Mouse (Mus musculus) hindbrain, embryonic 11.5 days (tissue): Measurements from ENCODE around the gene Gpr50. TPM values are rescaled to one million over a fixed set of nuclear protein-coding genes. Genes with fewer than 3 reads are reported as not detected.

Experiments used
- ATAC-seq: fragments of 200-750 bp; cut with Nextera tagmentation; 2 replicates; pipeline ENCODE4 v1.8.0; 2017; ENCODE audit warnings: mild to moderate bottlenecking, moderate TSS enrichment, moderate library complexity; ENCODE audit not compliant: low FRiP score
- DNase-seq: peaks from one replicate; pipeline ENCODE4 v3.0.0-alpha.2; 2015; ENCODE audit warnings: low spot score
- H3K27ac ChIP-seq: fragments of 300-500 bp; sonication (generic); 2 replicates; pipeline ENCODE4 v1.5.1; 2014; ENCODE audit warnings: mild to moderate bottlenecking, low read depth, low read length
- H3K27me3 ChIP-seq: fragments of 300-500 bp; sonication (generic); 2 replicates; pipeline ENCODE4 v1.6.1; 2014; ENCODE audit warnings: mild to moderate bottlenecking, low read length, moderate library complexity, mixed read lengths; ENCODE audit not compliant: control insufficient read depth, insufficient read depth
- H3K36me3 ChIP-seq: fragments of 300-500 bp; sonication (generic); 2 replicates; pipeline ENCODE4 v1.6.1; 2014; ENCODE audit warnings: mild to moderate bottlenecking, low read length, moderate library complexity, mixed read lengths; ENCODE audit not compliant: control insufficient read depth, insufficient read depth
- H3K4me1 ChIP-seq: fragments of 300-500 bp; sonication (generic); replicated peaks from 2 replicates; pipeline ENCODE4 v1.6.1; 2014; ENCODE audit warnings: low read length, mixed read lengths; ENCODE audit not compliant: control insufficient read depth, insufficient read depth
- H3K4me2 ChIP-seq: fragments of 300-500 bp; sonication (generic); replicated peaks from 2 replicates; pipeline ENCODE4 v1.6.1; 2014; ENCODE audit warnings: mild to moderate bottlenecking, low read depth, low read length
- H3K4me3 ChIP-seq: fragments of 300-500 bp; sonication (generic); 2 replicates; pipeline ENCODE4 v1.5.1; 2014; ENCODE audit warnings: low read depth, low read length
- H3K9ac ChIP-seq: fragments of 300-500 bp; sonication (generic); 2 replicates; pipeline ENCODE4 v1.6.1; 2014; ENCODE audit warnings: low read depth, low read length
- H3K9me3 ChIP-seq: fragments of 300-500 bp; sonication (generic); 2 replicates; pipeline ENCODE4 v1.6.1; 2016; ENCODE audit warnings: low read length; ENCODE audit not compliant: control insufficient read depth
- WGBS: fragments of 180-500 bp; shearing (Covaris S2); extraction: QIAGEN DNeasy Blood & Tissue Kit; methylation state at CpG from one replicate; pipeline ENCODE4 v1.1.7; 2014; 5-methylcytosine and 5-hydroxymethylcytosine counted together
- polyA plus RNA-seq: library from polyadenylated mRNA; unstranded; fragments of >200 nt; fragmentation: Nextera tagmentation; extraction: Ambion mirVana; gene quantifications from 2 replicates; pipeline ENCODE4 v1.2.1, GENCODE M21; 2014

Gpr50 gene
- polyA plus RNA-seq, 1 experiment from 2014 or later: 1.3 TPM

GRCm38 (mm10) chrX:71649993-71650392 lies 13.5 kb upstream of the Gpr50 start:
- no peaks in the 10 kb centered on the region for H3K27me3 ChIP-seq
- WGBS: 33% methylated on average over 8 of the region's 8 CpGs
- no peaks in the 10 kb centered on the region for H3K36me3 ChIP-seq
- ATAC-seq (no peak), DNase-seq (no peak)
- no peak overlapping the region for H3K4me2 ChIP-seq
- no peak overlapping the region for H3K9ac ChIP-seq
- no peak overlapping the region for H3K27ac ChIP-seq
- H3K4me3 ChIP-seq: no peak overlapping the region
- no peaks in the 10 kb centered on the region for H3K4me1 ChIP-seq
- no peaks in the 10 kb centered on the region for H3K9me3 ChIP-seq

DNA sequence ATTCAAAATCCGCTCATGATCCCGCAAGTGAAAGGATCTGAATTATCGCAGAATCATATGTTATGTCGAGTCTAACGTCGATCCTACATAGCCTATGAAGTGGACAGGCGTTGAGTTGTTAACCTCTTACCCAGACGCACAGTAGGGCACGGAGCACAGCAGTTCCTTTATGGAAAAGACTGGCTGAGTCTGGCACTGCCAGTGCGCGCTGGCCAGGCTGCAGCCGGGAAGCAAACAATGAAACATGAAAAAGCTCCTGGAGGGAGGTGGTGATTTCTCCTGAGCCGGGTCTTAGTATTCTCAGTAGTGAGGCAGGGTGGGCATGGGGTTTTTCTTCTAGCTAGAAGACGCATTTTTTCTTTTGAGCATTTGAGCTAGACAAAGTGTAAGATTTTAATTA lies 1.7 kb upstream of the Gpr50 start:
- H3K36me3 ChIP-seq: no peaks in the 10 kb centered on the region
- H3K4me2 ChIP-seq: no peak overlapping the region
- ATAC-seq: no peak
- H3K9ac ChIP-seq: no peak overlapping the region
- 16% methylated on average over 14 of the region's 14 CpGs for WGBS
- no peak overlapping the region for H3K4me3 ChIP-seq
- peaks cover 6% of the 10 kb centered on the region for H3K9me3 ChIP-seq
- H3K27ac ChIP-seq: no peak overlapping the region
- DNase-seq: peak; percentile 30
- peaks cover 31% of the 10 kb centered on the region for H3K27me3 ChIP-seq
- H3K4me1 ChIP-seq: no peaks in the 10 kb centered on the region

GRCm38 (mm10) chrX:71663871-71664687 lies 612 bp downstream of the Gpr50 start:
- Histone ChIP-seq H3K4me3 (peak overlapping the region; percentile 40), H3K27ac (no peak overlapping the region), H3K4me2 (peak overlapping the region; percentile 72), H3K27me3 (peaks cover 40% of the 10 kb centered on the region), H3K36me3 (no peaks in the 10 kb centered on the region), H3K9ac (no peak overlapping the region), H3K4me1 (no peaks in the 10 kb centered on the region), H3K9me3 (peaks cover 6% of the 10 kb centered on the region)
- ATAC-seq: peak; percentile 50
- 11% methylated on average over 45 of the region's 76 CpGs for WGBS
- peak; percentile 54 for DNase-seq

DNA sequence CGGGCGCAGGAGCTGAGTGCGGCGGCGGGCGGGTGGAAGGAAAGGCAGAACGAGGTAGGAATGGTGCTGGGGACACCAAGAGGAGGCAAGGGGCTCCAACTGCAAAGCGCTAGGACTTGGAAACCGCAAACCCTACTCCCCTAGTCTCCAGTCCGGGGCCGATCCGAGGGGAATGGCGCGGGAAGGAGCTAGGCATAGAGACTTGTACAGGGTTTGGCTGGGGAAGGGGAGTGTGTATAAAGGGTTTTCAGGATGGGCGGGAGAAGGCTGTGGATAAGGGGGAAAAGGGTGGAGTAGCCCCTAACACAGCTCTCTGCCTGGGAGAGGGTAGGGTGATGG lies 1.2 kb downstream of the Gpr50 start:
- Histone ChIP-seq H3K36me3 (no peaks in the 10 kb centered on the region), H3K4me2 (peak overlapping the region; percentile 72), H3K4me1 (no peaks in the 10 kb centered on the region), H3K4me3 (peak overlapping the region; percentile 40), H3K27ac (no peak overlapping the region), H3K9me3 (peaks cover 6% of the 10 kb centered on the region), H3K9ac (no peak overlapping the region), H3K27me3 (peaks cover 40% of the 10 kb centered on the region)
- DNase-seq (no peak), ATAC-seq (peak; percentile 39; the same call in 1 of the 2 replicates)
- 7% methylated on average over 15 of the region's 15 CpGs for WGBS

- 23% methylated on average over 6 of the region's 6 CpGs for WGBS
These were observed 6.8 kb downstream of the Gpr50 start for GRCm38 (mm10) chrX:71670254-71670653.

GRCm38 (mm10) chrX:71700817-71701469 lies 37.5 kb downstream of the Gpr50 start:
- WGBS: 18% methylated on average over 6 of the region's 6 CpGs
- Histone ChIP-seq H3K4me1 (no peaks in the 10 kb centered on the region), H3K27me3 (no peaks in the 10 kb centered on the region), H3K9me3 (no peaks in the 10 kb centered on the region), H3K4me3 (no peak overlapping the region), H3K9ac (no peak overlapping the region), H3K27ac (no peak overlapping the region), H3K4me2 (no peak overlapping the region), H3K36me3 (no peaks in the 10 kb centered on the region)
- peak; percentile 29 for DNase-seq
- peak; percentile 84 for ATAC-seq

More at GRCm38 (mm10) chrX:71670254-71670653, 6.8 kb downstream of the Gpr50 start:
- ATAC-seq: no peak
- Histone ChIP-seq H3K36me3 (no peaks in the 10 kb centered on the region), H3K4me1 (no peaks in the 10 kb centered on the region), H3K4me3 (no peak overlapping the region), H3K9ac (no peak overlapping the region), H3K27ac (no peak overlapping the region), H3K4me2 (no peak overlapping the region), H3K9me3 (no peaks in the 10 kb centered on the region), H3K27me3 (peaks cover 16% of the 10 kb centered on the region)
- DNase-seq: no peak

Other genes starting within 250 kb of the Gpr50 start
- gene Cd99l2, start 170.8 kb upstream of the Gpr50 start, polyA plus RNA-seq: 23.0 and 29.0 TPM in 2 replicates
- 571 and 643 TPM in 2 replicates for gene Hmgb3, start 107.7 kb upstream of the Gpr50 start, polyA plus RNA-seq
- gene Vma21, start 152.3 kb downstream of the Gpr50 start, polyA plus RNA-seq: 38.4 and 41.9 TPM in 2 replicates